Mouse (Mus musculus): ENCODE data around the gene Olfr906.

- TF ChIP-seq TCF12 (IDR thresholded peaks at IDR 0.05; ENCODE audit: insufficient read depth, poor library complexity, severe bottlenecking) (no peak), MAX (IDR thresholded peaks at IDR 0.05; ENCODE audit: low read depth) (no peak), POLR2AphosphoS2 (IDR thresholded peaks at IDR 0.05; ENCODE audit: insufficient read length, low read depth) (no peak), E2F4 (IDR thresholded peaks at IDR 0.05; ENCODE audit: insufficient read depth) (no peak), MYOD1 (IDR thresholded peaks at IDR 0.05; ENCODE audit: control insufficient read depth in 1 of 3, insufficient read length in 2 of 3, low read depth in 2 of 3) (no peak), MYOG (IDR thresholded peaks at IDR 0.05; ENCODE audit: control insufficient read depth in 1 of 3, insufficient read depth in 1 of 3, insufficient read length in 2 of 3, low read depth in 2 of 3) (no peak)
Measured at GRCm38 (mm10) chr9:38512353-38512752, 25.5 kb downstream of the Olfr906 start.

All from myocyte (in vitro differentiated cells).